Mouse (Mus musculus): ENCODE data around the gene Stk35.

- TF ChIP-seq CTCF (IDR thresholded peaks at IDR 0.05; ENCODE audit: extremely low read depth, insufficient read depth, insufficient read length, insufficient replicate concordance) (no peak), POLR2A (IDR thresholded peaks at IDR 0.05; ENCODE audit: low read depth, low read length) (no peak)
Measured at GRCm38 (mm10) chr2:129871246-129871645, 70.9 kb downstream of the Stk35 start.

Data from spleen, adult 2 months (tissue).